Mouse (Mus musculus): Measurements from ENCODE around the gene Lck. TPM values are rescaled to one million over a fixed set of nuclear protein-coding genes. Genes with fewer than 3 reads are reported as not detected.
A peak's percentile ranks its signal among the peaks of the same experiment; 100 is the strongest.

Gene Lck
- polyA plus RNA-seq (2012; rRNA removed) (9.9 and 10.3 TPM in 2 replicates), polyA plus RNA-seq (2014; fragmentation: Nextera tagmentation; extraction: Ambion mirVana) (6.3 and 6.8 TPM in 2 replicates)

DNA sequence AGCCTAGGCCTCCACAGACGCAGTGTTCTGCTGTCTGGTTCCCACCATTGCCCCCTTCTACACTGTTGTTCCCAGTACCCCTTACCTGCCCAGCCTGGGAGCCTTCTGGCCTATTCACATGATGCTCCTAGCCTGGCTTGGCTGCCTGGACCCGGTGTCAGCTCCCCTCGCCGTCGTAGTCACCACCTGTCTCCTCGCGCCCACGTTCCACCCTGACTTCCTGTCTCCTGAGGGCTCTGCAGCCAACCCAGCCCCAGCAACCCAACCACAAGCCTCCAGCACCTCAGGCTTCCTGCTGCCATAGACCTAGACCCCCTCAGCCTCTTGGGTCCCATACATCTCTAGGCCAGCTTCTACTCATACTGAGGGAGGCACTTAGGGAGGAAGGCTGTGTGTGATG, at the start of gene Lck:
Gene Lck (minus strand): TSS at position 212 of the 400 bp plus-strand sequence.
- no peak for ATAC-seq (ENCODE audit: low FRiP score, low read depth)
- H3K36me3 ChIP-seq (ENCODE audit: control insufficient read depth, insufficient read depth, low read length) = no peaks in the 10 kb centered on the region
- no peak within 1 kb of the TSS for H3K9ac ChIP-seq (ENCODE audit: low read depth, low read length, severe bottlenecking)
- H3K4me1 ChIP-seq (ENCODE audit: control insufficient read depth, insufficient read depth, low read length) = no peaks in the 10 kb centered on the region; the same call in 1 of the 2 replicates
- no peak within 1 kb of the TSS for H3K4me2 ChIP-seq (replicated peaks; ENCODE audit: low read depth, low read length, severe bottlenecking)
- 89% methylated on average over 8 of the region's 8 CpGs for WGBS
- no peak within 1 kb of the TSS for H3K27ac ChIP-seq (replicated peaks; ENCODE audit: low read depth, low read length)
- no peak within 1 kb of the TSS for H3K4me3 ChIP-seq (replicated peaks; ENCODE audit: low read length)
- H3K27me3 ChIP-seq (ENCODE audit: control insufficient read depth, insufficient read depth, low read length) = no peaks in the 10 kb centered on the region
- no peaks in the 10 kb centered on the region for H3K9me3 ChIP-seq (ENCODE audit: control insufficient read depth, low read length)
- DNase-seq (ENCODE audit: low spot score) = no peak
- no peak for TF ChIP-seq POLR2A (IDR thresholded peaks at IDR 0.05; ENCODE audit: borderline replicate concordance, extremely low read depth, insufficient read depth, insufficient read length)

DNA sequence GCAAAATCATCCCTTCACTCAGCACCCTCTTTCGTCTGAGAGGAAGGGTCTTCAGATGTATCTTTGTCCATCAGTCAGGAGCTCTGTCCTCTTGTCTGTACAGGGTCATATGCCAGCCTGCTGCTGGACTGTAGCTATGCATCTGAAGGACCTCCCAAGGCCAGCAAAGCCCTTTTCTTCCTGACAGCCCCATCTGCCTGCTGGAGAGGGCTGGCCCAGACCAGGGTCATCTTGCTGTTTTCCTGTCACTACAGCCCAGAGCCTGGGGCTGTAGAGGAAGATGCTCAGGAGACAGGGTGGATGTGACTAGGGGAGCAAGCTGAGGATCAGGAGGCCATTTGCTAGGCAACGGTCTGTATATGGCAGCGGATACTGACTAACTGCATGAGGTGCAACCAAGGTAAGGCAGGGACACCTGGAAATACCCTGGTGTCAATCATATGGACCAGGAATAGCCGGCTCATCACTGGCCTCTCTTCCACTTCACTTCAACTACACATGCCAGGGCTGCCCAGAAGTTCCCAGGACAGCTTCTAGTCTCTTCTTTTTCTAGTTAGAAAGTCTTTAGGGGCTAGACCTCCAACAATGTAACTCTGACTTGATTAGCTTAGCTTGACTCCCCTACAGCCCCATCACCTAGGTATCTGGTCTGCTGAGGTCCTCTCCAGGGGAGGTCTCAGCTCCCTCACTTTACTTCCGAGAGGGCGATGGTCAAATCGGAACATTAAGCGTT, 49.5 kb upstream of the Lck start:
- no peak for DNase-seq (ENCODE audit: low spot score)
- peak overlapping the region; percentile 76 for H3K9ac ChIP-seq (ENCODE audit: low read depth, low read length, severe bottlenecking)
- H3K9me3 ChIP-seq (ENCODE audit: control insufficient read depth, low read length) = no peaks in the 10 kb centered on the region
- peaks cover 20% of the 10 kb centered on the region for H3K36me3 ChIP-seq (ENCODE audit: control insufficient read depth, insufficient read depth, low read length)
- TF ChIP-seq POLR2A (IDR thresholded peaks at IDR 0.05; ENCODE audit: borderline replicate concordance, extremely low read depth, insufficient read depth, insufficient read length) = no peak
- no peak for ATAC-seq (ENCODE audit: low FRiP score, low read depth)
- peak overlapping the region; percentile 88 for H3K4me2 ChIP-seq (replicated peaks; ENCODE audit: low read depth, low read length, severe bottlenecking)
- peaks cover 25% of the 10 kb centered on the region for H3K4me1 ChIP-seq (ENCODE audit: control insufficient read depth, insufficient read depth, low read length)
- H3K27ac ChIP-seq (replicated peaks; ENCODE audit: low read depth, low read length) = peak overlapping the region; percentile 83; the same call in 1 of the 2 replicates
- peak overlapping the region; percentile 60 for H3K4me3 ChIP-seq (replicated peaks; ENCODE audit: low read length)
- H3K27me3 ChIP-seq (ENCODE audit: control insufficient read depth, insufficient read depth, low read length) = no peaks in the 10 kb centered on the region
- WGBS = 20% methylated on average over 8 of the region's 8 CpGs

DNA sequence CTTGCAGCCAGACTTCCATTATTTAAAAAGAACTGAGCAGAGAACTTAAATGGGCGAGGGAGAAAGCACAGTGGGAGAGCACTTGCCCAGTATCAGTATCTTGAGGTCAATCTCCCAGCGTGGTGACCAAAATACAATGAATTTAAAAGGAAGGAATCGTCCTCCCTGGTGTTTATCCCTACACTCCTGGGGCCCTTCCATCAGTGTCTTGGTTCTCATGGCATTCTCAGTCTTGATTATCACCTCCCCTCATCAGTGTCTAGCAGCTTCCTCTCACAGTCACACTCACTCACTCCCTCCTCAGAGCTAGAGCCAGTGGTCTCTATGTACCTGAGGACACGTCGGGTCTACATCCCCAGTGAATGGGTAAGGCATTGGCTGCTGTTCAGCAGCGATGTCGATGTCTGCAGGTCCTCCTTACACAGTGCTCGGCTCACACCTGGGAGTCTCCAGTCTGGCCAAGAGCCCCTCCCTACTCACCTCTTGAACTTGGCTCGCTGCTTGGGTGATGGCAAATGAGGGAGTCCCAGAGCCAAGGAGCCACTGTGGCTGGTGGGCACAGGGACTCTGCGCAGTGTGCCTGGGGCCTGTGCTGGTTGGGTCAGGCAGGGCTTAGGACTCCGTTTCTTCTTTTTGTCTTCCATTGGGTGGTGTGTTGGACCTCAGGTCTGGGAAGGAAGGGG, 48.8 kb upstream of the Lck start:
- ATAC-seq (ENCODE audit: low FRiP score, low read depth) (no peak), DNase-seq (ENCODE audit: low spot score) (no peak)
- H3K27me3 ChIP-seq (ENCODE audit: control insufficient read depth, insufficient read depth, low read length) = no peaks in the 10 kb centered on the region
- H3K4me1 ChIP-seq (ENCODE audit: control insufficient read depth, insufficient read depth, low read length) = peaks cover 26% of the 10 kb centered on the region
- H3K4me3 ChIP-seq (replicated peaks; ENCODE audit: low read length) = no peak overlapping the region
- H3K36me3 ChIP-seq (ENCODE audit: control insufficient read depth, insufficient read depth, low read length) = peaks cover 13% of the 10 kb centered on the region
- H3K4me2 ChIP-seq (replicated peaks; ENCODE audit: low read depth, low read length, severe bottlenecking) = peak overlapping the region; percentile 88; the same call in 1 of the 2 replicates
- no peak overlapping the region for H3K9ac ChIP-seq (ENCODE audit: low read depth, low read length, severe bottlenecking)
- no peaks in the 10 kb centered on the region for H3K9me3 ChIP-seq (ENCODE audit: control insufficient read depth, low read length)
- TF ChIP-seq POLR2A (IDR thresholded peaks at IDR 0.05; ENCODE audit: borderline replicate concordance, extremely low read depth, insufficient read depth, insufficient read length) = no peak
- WGBS = 80% methylated on average over 11 of the region's 11 CpGs
- no peak overlapping the region for H3K27ac ChIP-seq (replicated peaks; ENCODE audit: low read depth, low read length)

DNA sequence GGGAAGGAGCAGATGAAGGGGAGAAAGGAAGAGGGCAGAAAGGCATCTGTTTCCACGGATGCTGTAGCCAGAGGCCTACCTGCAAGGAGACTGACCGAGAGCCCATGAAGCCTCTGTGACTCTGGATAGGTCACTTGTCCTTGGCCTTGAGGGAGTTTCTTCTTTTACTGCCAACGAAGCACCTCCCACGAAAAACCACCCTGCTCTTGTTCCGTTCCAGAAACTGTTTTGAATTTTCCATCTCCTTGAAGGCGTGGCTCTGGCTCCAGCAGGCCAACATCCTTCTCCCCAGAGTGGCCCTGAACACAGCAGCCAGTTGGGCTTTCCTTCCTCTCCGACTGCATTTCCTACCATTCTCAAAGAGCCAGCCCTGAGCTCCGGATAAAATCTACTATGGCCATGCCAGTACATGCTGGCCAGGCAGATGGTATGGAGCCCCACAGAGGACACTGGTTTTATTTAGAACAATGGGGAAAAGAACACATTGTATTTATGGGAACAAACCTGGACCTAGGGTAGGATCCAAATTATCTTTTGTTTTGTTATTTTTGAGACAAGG, 47.9 kb upstream of the Lck start:
- H3K4me3 ChIP-seq (replicated peaks; ENCODE audit: low read length) = no peak overlapping the region
- no peaks in the 10 kb centered on the region for H3K9me3 ChIP-seq (ENCODE audit: control insufficient read depth, low read length)
- H3K27me3 ChIP-seq (ENCODE audit: control insufficient read depth, insufficient read depth, low read length) = no peaks in the 10 kb centered on the region
- WGBS = 72% methylated on average over 8 of the region's 8 CpGs
- no peak for TF ChIP-seq POLR2A (IDR thresholded peaks at IDR 0.05; ENCODE audit: borderline replicate concordance, extremely low read depth, insufficient read depth, insufficient read length)
- H3K27ac ChIP-seq (replicated peaks; ENCODE audit: low read depth, low read length) = no peak overlapping the region
- ATAC-seq (ENCODE audit: low FRiP score, low read depth) (no peak), DNase-seq (ENCODE audit: low spot score) (no peak)
- peaks cover 4% of the 10 kb centered on the region for H3K36me3 ChIP-seq (ENCODE audit: control insufficient read depth, insufficient read depth, low read length)
- peaks cover 26% of the 10 kb centered on the region for H3K4me1 ChIP-seq (ENCODE audit: control insufficient read depth, insufficient read depth, low read length)
- no peak overlapping the region; the same call in 1 of the 2 replicates for H3K4me2 ChIP-seq (replicated peaks; ENCODE audit: low read depth, low read length, severe bottlenecking)
- no peak overlapping the region for H3K9ac ChIP-seq (ENCODE audit: low read depth, low read length, severe bottlenecking)
